Mouse (Mus musculus) embryonic facial prominence, embryonic 12.5 days (tissue): ENCODE measurements around the gene Ankib1. TPM values are rescaled to one million over a fixed set of nuclear protein-coding genes. Genes with fewer than 3 reads are reported as not detected.
"Not testable (repeated sequence)": the region's sequence is repeated elsewhere in the genome, so short reads cannot be mapped to it uniquely, and the experiment has no call there.

Source experiments
- ATAC-seq: fragments of 200-750 bp; cut with Nextera tagmentation; 2 replicates; pipeline ENCODE4 v1.8.0; 2017; ENCODE audit not compliant: insufficient number of reproducible peaks, insufficient read depth, low FRiP score, low TSS enrichment
- H3K27ac ChIP-seq: fragments of 300-500 bp; sonication (generic); 2 replicates; pipeline ENCODE4 v1.5.1; 2016; ENCODE audit warnings: mild to moderate bottlenecking
- H3K27me3 ChIP-seq: fragments of 300-500 bp; sonication (generic); 2 replicates; pipeline ENCODE4 v1.6.1; 2016; ENCODE audit warnings: mild to moderate bottlenecking, moderate library complexity
- H3K36me3 ChIP-seq: fragments of 300-500 bp; sonication (generic); 2 replicates; pipeline ENCODE4 v1.6.1; 2016; ENCODE audit warnings: mild to moderate bottlenecking
- H3K4me1 ChIP-seq: fragments of 300-500 bp; sonication (generic); 2 replicates; pipeline ENCODE4 v1.6.1; 2016
- H3K4me2 ChIP-seq: fragments of 300-500 bp; sonication (generic); replicated peaks from 2 replicates; pipeline ENCODE4 v1.6.1; 2016; ENCODE audit warnings: mild to moderate bottlenecking, moderate library complexity
- H3K4me3 ChIP-seq: fragments of 300-500 bp; sonication (generic); 2 replicates; pipeline ENCODE4 v1.5.1; 2016; ENCODE audit warnings: mild to moderate bottlenecking
- H3K9ac ChIP-seq: fragments of 300-500 bp; sonication (generic); 2 replicates; pipeline ENCODE4 v1.6.1; 2016; ENCODE audit warnings: mild to moderate bottlenecking, moderate library complexity
- H3K9me3 ChIP-seq: fragments of 300-500 bp; sonication (generic); 2 replicates; pipeline ENCODE4 v1.6.1; 2016; ENCODE audit warnings: mild to moderate bottlenecking, moderate library complexity
- WGBS: fragments of 180-500 bp; shearing (Covaris S2); methylation state at CpG from one replicate; pipeline ENCODE4 v1.1.7; 2016; 5-methylcytosine and 5-hydroxymethylcytosine counted together
- polyA plus RNA-seq: library from polyadenylated mRNA; unstranded; fragments of >200 nt; fragmentation: Nextera tagmentation; extraction: Ambion mirVana; gene quantifications from 2 replicates; pipeline ENCODE4 v1.2.1, GENCODE M21; 2016

Gene Ankib1
- polyA plus RNA-seq, 1 experiment from 2014 or later: 19.1 TPM

DNA sequence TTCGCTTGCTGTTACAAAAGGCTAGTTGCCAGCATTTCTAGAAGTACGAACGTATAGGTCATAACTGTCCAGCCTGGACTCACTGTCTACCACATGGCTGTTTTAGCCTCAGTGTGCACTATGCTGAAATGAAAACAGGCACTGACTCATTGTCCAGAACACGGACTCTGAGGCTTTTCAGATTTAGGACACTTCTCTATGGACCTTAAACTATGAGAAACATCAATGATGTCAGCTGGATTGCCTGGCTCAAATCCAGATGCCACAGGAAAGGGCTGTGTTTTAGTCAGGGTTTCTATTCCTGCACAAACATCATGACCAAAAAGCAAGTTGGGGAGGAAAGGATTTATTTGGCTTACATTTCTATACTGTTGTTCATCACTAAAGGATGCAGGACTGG, 15.2 kb downstream of the Ankib1 start:
- Histone ChIP-seq H3K27me3 (no peaks in the 10 kb centered on the region), H3K4me2 (no peak overlapping the region)

DNA sequence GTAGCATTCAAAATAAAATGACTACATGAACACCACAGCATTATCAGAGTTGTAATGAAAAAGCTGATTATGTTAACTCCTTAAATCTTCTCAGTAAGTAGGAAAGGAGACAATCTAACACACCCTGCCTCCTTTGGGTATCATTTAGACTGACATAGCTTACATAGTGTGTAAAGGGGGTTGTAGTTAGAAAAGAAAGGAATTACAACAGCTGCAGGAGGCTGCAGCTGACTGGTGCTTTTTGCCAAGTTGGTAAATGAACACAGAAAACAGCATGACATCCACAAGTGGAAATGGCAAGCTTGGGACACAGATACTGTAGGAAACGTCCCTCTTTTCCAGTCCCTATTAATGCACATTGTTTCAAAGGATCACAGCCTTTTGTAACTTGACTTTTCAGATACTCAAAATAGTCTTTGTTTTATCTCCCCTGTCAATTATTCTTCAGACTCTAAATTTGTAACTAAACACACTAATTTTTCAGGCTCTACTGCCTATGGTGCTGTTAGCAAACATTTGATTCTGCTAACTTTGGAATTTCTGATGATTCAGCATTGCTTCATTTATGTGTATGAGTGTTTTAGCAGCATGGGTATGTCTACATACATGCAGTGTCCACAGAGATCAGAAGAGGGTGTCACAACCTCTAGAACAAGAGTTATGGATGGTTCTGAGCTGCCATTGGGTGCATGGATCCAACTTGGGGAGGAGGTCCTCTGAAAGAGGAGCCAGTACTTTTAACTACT, 17.8 kb downstream of the Ankib1 start:
- H3K9me3 ChIP-seq: no peaks in the 10 kb centered on the region
- H3K4me1 ChIP-seq: no peaks in the 10 kb centered on the region
- no peak overlapping the region for H3K4me3 ChIP-seq
- H3K4me2 ChIP-seq: no peak overlapping the region
- no peak for ATAC-seq
- no peak overlapping the region for H3K9ac ChIP-seq
- H3K27me3 ChIP-seq: no peaks in the 10 kb centered on the region
- WGBS: 72% methylated on average over 1 of the region's 1 CpGs
- H3K36me3 ChIP-seq: no peaks in the 10 kb centered on the region
- H3K27ac ChIP-seq: no peak overlapping the region

More for the DNA sequence above, 15.2 kb downstream of the Ankib1 start:
- ATAC-seq: no peak
- Histone ChIP-seq H3K9me3 (no peaks in the 10 kb centered on the region), H3K4me3 (no peak overlapping the region), H3K4me1 (no peaks in the 10 kb centered on the region), H3K27ac (no peak overlapping the region), H3K9ac (no peak overlapping the region), H3K36me3 (no peaks in the 10 kb centered on the region)
- WGBS: 85% methylated on average over 4 of the region's 4 CpGs

DNA sequence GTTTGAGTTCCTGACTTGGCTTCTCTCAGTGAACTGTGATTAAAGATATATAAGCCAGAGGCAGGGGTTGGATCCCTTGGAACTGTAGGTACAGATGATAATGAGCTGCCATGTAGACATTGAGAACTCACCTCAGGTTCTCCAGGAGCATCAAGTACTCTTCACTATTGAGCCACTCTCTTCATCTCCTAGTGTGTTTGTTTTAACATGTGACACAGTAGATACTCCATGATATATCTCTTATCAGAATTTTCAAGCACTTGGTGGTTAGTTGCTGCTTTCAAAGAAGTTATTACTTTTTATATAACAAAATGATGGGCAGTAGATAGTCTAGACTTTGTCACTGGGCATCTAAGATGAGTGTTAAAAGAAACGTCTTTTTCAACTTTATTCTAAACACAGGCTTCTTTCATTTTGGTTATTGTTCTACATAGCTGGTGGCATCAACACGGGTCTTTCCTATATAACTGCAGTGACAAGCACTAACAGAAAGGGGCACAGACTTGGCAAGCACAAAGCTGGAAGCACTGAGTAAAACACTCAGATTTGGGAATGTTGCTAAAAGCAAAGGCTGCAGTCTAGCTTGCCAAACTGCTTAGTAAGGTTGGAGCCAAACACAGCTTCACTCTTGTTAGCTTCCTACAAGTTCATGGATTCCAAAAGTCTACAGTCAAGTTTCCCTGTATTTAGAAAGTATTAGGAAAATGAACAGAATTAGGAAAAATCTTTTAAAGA, 18.6 kb downstream of the Ankib1 start:
- 83% methylated on average over 2 of the region's 2 CpGs for WGBS
- no peak overlapping the region for H3K9ac ChIP-seq

DNA sequence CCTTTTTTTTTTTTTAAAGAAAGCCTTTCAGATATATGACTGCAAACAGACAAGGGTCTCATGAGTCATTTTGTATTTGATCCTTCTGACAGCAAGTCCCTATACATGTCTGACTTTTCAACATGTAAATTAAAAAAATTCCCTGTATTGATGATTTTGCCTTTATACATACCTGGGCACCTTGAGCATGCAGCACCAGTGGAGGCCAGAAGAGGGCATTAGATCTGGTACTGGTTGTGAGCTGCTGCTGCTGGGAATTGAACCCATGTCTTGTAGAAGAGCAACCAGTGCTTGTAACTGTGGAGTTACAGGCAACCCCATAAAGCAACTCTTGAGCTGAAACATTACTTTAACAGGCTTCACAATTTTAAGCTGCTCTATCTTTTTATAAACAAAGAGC, 20.1 kb downstream of the Ankib1 start:
- Histone ChIP-seq H3K27me3 (no peaks in the 10 kb centered on the region), H3K4me2 (no peak overlapping the region), H3K27ac (no peak overlapping the region), H3K9me3 (no peaks in the 10 kb centered on the region), H3K4me3 (no peak overlapping the region), H3K4me1 (no peaks in the 10 kb centered on the region), H3K36me3 (no peaks in the 10 kb centered on the region), H3K9ac (no peak overlapping the region)
- ATAC-seq: no peak

More for the DNA sequence above, 18.6 kb downstream of the Ankib1 start:
- no peaks in the 10 kb centered on the region for H3K36me3 ChIP-seq
- ATAC-seq: no peak
- H3K4me3 ChIP-seq: no peak overlapping the region
- no peak overlapping the region for H3K27ac ChIP-seq
- H3K9me3 ChIP-seq: no peaks in the 10 kb centered on the region
- H3K4me2 ChIP-seq: no peak overlapping the region
- H3K4me1 ChIP-seq: no peaks in the 10 kb centered on the region
- H3K27me3 ChIP-seq: no peaks in the 10 kb centered on the region

DNA sequence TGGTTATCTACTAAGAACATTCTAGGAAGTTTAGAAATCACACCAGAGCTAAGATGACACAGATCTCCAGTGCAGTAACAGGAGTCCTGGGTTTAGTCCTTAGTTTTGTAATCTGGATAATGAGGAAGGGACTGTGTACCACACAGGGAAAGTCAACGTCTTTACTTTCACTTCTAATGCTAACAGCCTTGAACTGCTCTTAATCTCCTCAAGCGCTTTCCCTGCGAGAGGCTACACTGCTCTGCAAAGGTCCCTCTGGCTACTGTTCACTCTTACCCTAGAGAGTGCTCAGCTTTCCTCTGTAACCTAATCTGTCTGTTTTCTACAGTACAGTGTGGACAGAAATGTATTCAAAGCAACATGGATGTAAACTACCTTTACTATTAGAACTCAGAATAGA, 30.7 kb downstream of the Ankib1 start:
- 71% methylated on average over 3 of the region's 3 CpGs for WGBS

DNA sequence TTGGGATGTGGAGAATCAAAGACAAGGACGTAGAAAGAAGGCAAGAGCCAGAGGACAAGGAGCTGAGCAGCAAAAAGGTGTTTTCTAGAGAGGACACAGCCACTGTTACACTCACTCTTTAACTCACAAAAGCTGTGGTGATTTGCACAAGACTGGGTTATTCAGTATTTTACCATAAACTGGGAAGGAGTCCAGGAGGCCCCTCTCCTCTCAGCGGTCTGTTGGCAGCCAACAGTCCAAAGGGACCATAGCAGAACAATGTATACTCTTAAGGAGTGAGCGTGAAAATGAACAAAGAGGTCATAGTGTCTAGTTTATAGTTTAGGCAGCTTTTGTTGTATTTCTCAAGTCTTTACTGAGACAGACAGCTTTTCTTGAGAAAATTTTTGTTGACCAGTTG, 31.2 kb downstream of the Ankib1 start:
- H3K4me3 ChIP-seq: no peak overlapping the region
- no peaks in the 10 kb centered on the region for H3K9me3 ChIP-seq
- no peaks in the 10 kb centered on the region for H3K4me1 ChIP-seq
- WGBS: 75% methylated on average over 3 of the region's 3 CpGs
- H3K9ac ChIP-seq: no peak overlapping the region
- ATAC-seq: no peak
- H3K27me3 ChIP-seq: no peaks in the 10 kb centered on the region
- no peak overlapping the region for H3K27ac ChIP-seq
- no peak overlapping the region for H3K4me2 ChIP-seq
- H3K36me3 ChIP-seq: no peaks in the 10 kb centered on the region

More for the DNA sequence above, 30.7 kb downstream of the Ankib1 start:
- Histone ChIP-seq H3K36me3 (no peaks in the 10 kb centered on the region), H3K4me3 (no peak overlapping the region), H3K4me1 (no peaks in the 10 kb centered on the region), H3K9me3 (no peaks in the 10 kb centered on the region), H3K9ac (no peak overlapping the region), H3K4me2 (no peak overlapping the region), H3K27me3 (no peaks in the 10 kb centered on the region), H3K27ac (no peak overlapping the region)
- ATAC-seq: no peak

DNA sequence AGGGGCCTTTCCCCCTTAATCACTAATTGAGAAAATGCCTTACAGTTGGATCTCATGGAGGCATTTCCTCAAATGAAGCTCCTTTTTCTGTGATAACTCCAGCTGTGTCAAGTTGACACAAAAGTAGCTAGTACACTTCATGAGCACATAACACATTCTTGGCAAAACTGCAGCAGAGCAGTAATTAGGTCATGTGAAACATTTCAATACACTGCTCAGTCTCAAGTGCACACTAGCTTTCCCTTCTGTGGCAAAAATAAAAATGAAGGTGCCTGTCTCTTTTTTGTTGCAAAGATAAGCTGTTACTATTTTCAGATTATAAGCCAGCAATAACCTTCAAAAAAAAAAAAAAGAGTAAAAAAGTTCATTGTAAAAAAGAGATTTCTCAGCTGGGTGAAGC, 52.2 kb downstream of the Ankib1 start:
- H3K4me3 ChIP-seq: not testable (repeated sequence)

DNA sequence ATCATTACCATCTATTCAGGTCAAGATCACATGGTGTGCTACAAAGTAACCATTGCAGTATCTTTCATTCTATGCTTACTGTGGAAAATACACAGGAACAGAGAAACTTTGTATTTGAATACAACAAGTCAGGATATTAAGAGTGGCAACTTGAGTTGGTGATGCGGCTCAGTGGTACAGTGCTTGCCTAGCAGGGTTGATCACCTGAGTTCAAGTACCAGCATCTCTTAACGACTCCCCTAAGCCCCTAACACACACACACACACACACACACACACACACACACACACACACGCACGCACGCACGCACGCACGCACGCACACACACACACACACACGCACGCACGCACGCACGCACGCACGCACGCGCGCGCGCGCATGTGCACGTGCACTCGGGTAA, 69.9 kb downstream of the Ankib1 start:
- not testable (repeated sequence) for H3K27me3 ChIP-seq, H3K27ac ChIP-seq, ATAC-seq, H3K9me3 ChIP-seq, H3K4me3 ChIP-seq, H3K4me1 ChIP-seq, H3K4me2 ChIP-seq, H3K36me3 ChIP-seq, H3K9ac ChIP-seq
- 92% methylated on average over 23 of the region's 24 CpGs for WGBS

More for the DNA sequence above, 52.2 kb downstream of the Ankib1 start:
- H3K27ac ChIP-seq, H3K4me2 ChIP-seq, ATAC-seq, H3K9ac ChIP-seq, H3K27me3 ChIP-seq, H3K36me3 ChIP-seq, H3K9me3 ChIP-seq, H3K4me1 ChIP-seq: not testable (repeated sequence)

DNA sequence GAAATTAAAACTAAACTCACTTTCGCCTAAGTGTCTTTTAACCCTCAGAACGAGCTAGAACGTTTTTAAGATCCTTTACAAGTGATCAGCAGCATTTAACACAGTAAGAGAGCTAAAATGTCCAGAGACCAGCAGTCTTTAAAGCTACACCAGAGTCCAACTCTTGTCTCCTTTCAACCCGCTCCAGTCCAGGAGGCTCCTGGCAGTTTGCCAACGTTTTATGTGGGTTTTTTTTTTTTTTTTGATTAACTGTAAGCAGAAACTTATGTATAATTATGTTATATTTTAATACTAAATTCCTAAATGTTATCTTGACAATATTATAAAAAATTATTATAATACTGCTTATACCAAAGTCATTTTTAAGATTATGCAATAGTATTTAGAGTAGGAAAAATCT, 73.9 kb downstream of the Ankib1 start:
- Histone ChIP-seq H3K27me3 (no peaks in the 10 kb centered on the region), H3K27ac (no peak overlapping the region), H3K4me1 (no peaks in the 10 kb centered on the region), H3K9ac (no peak overlapping the region), H3K4me2 (no peak overlapping the region), H3K9me3 (no peaks in the 10 kb centered on the region), H3K36me3 (peaks cover 7% of the 10 kb centered on the region; the same call in 1 of the 2 replicates), H3K4me3 (no peak overlapping the region)
- 74% methylated on average over 5 of the region's 5 CpGs for WGBS
- no peak for ATAC-seq

DNA sequence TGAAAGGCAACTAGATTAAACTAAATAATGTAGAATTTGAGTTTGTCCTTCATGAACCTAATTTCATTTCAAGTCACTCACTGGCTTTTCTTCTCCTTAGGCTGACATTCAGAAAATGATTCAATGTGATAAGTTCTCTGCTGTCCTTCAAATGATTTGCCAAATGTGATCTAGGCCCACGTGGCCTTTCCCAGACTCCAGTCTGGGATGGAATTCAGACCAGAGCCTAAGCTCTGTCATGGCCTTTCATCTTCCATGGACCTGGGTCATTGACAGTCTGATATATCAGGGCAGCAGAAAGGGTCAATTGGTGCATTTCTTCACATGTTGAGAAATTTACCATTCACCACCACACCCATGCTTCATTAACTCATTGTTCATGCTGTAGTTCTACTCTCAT, 77.2 kb downstream of the Ankib1 start:
- WGBS: 85% methylated on average over 1 of the region's 1 CpGs
- no peaks in the 10 kb centered on the region for H3K27me3 ChIP-seq
- ATAC-seq: no peak
- H3K9me3 ChIP-seq: no peaks in the 10 kb centered on the region
- H3K4me2 ChIP-seq: no peak overlapping the region
- H3K4me1 ChIP-seq: no peaks in the 10 kb centered on the region
- H3K4me3 ChIP-seq: no peak overlapping the region
- peaks cover 7% of the 10 kb centered on the region for H3K36me3 ChIP-seq
- no peak overlapping the region for H3K27ac ChIP-seq
- no peak overlapping the region for H3K9ac ChIP-seq

DNA sequence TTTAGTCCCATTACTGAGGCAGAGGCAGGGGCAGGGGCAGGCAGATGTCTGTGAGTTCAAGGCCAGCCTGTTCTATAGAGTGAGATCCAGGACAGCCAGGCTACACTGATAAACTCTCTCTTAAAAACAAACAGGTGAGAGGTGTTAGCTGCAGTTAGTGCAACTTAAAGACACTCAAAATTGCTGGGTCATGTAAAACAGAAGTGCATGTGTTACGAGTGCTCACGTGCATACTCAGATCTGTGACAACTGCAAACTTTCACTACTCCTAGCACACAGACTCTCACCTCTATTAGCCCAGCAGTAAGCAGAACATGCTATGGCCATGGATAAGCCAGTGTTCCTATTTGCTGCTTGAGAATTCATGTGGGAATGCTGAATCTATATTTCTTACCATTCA, 79.3 kb downstream of the Ankib1 start:
- no peak overlapping the region for H3K27ac ChIP-seq
- H3K9ac ChIP-seq: no peak overlapping the region
- no peak for ATAC-seq
- no peaks in the 10 kb centered on the region for H3K4me1 ChIP-seq
- no peak overlapping the region for H3K4me3 ChIP-seq
- H3K4me2 ChIP-seq: no peak overlapping the region
- no peaks in the 10 kb centered on the region for H3K9me3 ChIP-seq
- no peaks in the 10 kb centered on the region for H3K27me3 ChIP-seq
- WGBS: 85% methylated on average over 2 of the region's 2 CpGs
- H3K36me3 ChIP-seq: peaks cover 17% of the 10 kb centered on the region

DNA sequence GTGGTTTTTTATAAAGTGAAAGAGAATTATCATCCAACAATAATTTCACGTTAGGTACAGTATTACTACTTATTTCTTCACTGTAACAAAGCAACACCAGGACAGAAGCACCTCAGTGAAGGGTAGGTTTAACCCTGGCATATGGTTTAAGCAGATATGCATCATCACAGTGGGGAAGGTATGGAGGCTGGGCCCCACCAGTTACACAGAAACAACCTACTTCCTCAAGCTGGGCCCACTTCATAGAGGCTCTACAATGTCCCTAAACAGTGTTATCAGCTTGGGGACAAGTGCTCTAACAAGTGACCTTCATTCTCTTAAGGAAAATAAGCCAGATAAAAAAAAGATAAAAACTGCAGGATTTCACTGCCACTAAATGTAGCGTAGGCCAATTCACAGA, 79.9 kb downstream of the Ankib1 start:
- 88% methylated on average over 2 of the region's 2 CpGs for WGBS
- Histone ChIP-seq H3K27ac (no peak overlapping the region), H3K9ac (no peak overlapping the region), H3K36me3 (peaks cover 17% of the 10 kb centered on the region), H3K4me2 (no peak overlapping the region), H3K4me3 (no peak overlapping the region), H3K27me3 (no peaks in the 10 kb centered on the region), H3K4me1 (no peaks in the 10 kb centered on the region), H3K9me3 (no peaks in the 10 kb centered on the region)
- no peak for ATAC-seq
